Mouse (Mus musculus): Measurements from ENCODE around the gene Dennd6a.

The Dennd6a gene

GRCm38 (mm10) chr14:26610689-26611088 lies 37.0 kb downstream of the Dennd6a start:
- ChIA-PET CTCF (no interaction called here), POLR2A (interaction anchor here in 1 of 4 experiments (1.0 kb wide), 2 partner anchors 40 to 76 kb away, joined by 3 read pairs; partner anchors contain the start of gene Slmap)

- POLR2A ChIA-PET = interaction anchor here in 2 of 4 experiments (0.5 to 1.2 kb wide), 2 partner anchors 21 to 53 kb away, joined by 3 read pairs; no protein-coding TSS in a partner anchor
Measured at GRCm38 (mm10) chr14:26625301-26625700, 51.6 kb downstream of the Dennd6a start.

DNA sequence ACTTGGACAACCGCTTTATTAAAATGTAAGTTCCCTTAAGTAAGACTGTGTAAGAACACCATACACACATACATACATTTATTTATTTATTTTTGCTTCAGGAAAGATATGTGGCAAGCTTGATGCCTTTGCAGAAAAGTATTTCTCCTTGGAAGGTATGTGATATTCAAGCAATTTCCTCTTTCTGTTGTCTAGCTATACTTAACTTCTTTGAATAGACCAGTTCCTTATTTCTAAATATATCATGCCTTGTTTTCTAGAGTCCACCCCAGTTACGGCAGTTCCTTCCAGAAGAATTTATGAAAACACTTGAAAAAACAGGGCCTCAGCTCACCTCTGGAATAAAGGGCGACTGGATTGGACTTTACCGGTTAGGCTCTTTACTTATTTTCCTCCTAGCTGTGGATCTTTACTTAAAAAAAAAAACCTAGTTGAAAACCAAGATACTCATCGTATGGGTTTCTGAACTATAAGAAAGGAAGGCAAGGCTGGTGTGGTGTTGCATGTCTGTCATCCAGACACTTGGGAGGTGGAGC lies 53.0 kb downstream of the Dennd6a start:
- CTCF ChIA-PET = no interaction called here
- POLR2A ChIA-PET = interaction anchor here in 3 of 4 experiments (0.7 to 2.5 kb wide), 6 partner anchors 10 to 53 kb away, joined by 3 to 17 read pairs (median 4); partner anchors contain the start of gene Dennd6a (in 1 of the 3)

More at GRCm38 (mm10) chr14:26625301-26625700, 51.6 kb downstream of the Dennd6a start:
- CTCF ChIA-PET = no interaction called here

DNA sequence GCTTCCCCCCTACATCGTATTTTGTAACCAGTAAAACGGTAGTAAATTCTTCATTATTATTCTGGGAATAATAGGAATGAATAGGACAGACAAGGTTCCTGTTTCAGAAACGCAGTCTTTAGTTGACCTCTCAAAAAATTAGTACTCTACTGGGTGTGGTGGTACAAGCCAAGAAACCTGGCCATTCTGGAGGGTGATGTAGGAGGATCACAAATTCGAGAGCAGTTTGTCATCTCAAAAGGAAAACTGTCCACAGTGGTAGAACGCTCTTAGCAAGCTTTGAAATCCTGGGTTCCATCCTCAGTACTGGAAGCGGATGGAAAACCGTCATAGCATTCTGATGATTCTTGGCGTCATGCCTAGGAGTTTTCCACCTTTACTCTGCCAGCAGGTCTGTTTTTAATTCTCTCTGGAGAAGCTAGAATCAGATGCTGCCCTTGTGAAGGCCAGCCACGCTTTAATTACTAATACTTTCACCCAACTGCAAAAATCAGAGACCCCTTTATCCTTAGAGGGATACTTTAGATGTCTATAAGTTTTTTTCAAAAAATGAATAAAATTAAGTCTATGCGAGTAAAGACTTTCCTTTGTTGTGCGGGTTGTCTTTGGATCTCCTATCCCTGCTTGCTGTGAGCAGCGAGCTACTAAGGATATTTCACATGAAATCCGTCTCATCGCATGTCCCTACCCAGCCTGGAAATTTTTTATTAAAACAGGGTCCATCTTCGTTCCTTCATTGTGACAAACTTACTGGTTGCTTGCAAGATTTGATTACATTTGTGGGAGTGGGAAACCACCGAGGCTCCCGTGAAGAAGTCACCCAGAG lies 63.6 kb downstream of the Dennd6a start:
- POLR2A ChIA-PET = interaction anchor here in 3 of 4 experiments (0.6 to 4.1 kb wide), 22 partner anchors 10 to 103 kb away, joined by 3 to 17 read pairs (median 4); partner anchors contain the start of genes Slmap (in 2 of the 3) and Pde12 (in 1 of the 3)
- CTCF ChIA-PET = interaction anchor here in 2 of 4 experiments (0.6 to 1.0 kb wide), 2 partner anchors 146 to 285 kb away, joined by 3 read pairs; no protein-coding TSS in a partner anchor

- POLR2A ChIA-PET = interaction anchor here (0.6 to 6.0 kb wide), 43 partner anchors 11 to 332 kb away, joined by 3 to 45 read pairs (median 4); partner anchors contain the start of genes Slmap (in 3 of the 4) and Pde12 (in 2 of the 4)
- CTCF ChIA-PET = no interaction called here
Measured at GRCm38 (mm10) chr14:26637851-26638707, 64.4 kb downstream of the Dennd6a start, which contains the start of gene Arf4. TSS of gene Arf4 (plus strand) at chr14:26638074.

- CTCF ChIA-PET = interaction anchor here in 2 of 4 experiments (0.6 to 0.9 kb wide), 4 partner anchors 15 to 229 kb away, joined by 3 to 8 read pairs (median 4); no protein-coding TSS in a partner anchor
- POLR2A ChIA-PET = interaction anchor here (0.6 to 6.0 kb wide), 42 partner anchors 9 to 1032 kb away, joined by 3 to 45 read pairs (median 4); partner anchors contain the start of genes Pde12 (in 3 of the 4) and Slmap (in 3 of the 4)
Measured at GRCm38 (mm10) chr14:26638708-26639084, 65.0 kb downstream of the Dennd6a start.

DNA sequence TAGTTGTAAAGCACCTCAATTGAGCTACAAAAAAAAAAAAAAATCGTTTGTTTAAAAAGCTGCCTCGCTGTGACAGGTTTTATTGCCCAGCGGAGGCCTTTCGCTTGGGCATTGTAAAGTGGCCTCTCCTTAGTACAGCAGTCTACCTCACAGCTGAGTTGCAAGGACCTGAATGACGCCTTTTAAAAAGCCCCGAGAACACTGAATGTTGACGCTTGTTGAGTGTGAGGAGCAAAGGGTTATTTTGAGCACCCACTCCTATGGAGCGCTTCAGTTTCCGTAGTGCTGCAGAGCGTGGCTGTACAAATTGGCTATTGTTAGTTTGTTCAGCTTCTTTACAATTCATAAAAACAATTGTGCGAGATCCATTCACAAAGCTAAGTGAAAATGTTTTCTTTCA lies 65.6 kb downstream of the Dennd6a start:
- ChIA-PET CTCF (interaction anchor here in 3 of 4 experiments (0.6 to 1.2 kb wide), 7 partner anchors 13 to 228 kb away, joined by 3 to 8 read pairs (median 3); no protein-coding TSS in a partner anchor), POLR2A (interaction anchor here (0.6 to 6.0 kb wide), 43 partner anchors 8 to 1032 kb away, joined by 3 to 45 read pairs (median 4); partner anchors contain the start of genes Pde12 (in 3 of the 4) and Slmap (in 3 of the 4))

DNA sequence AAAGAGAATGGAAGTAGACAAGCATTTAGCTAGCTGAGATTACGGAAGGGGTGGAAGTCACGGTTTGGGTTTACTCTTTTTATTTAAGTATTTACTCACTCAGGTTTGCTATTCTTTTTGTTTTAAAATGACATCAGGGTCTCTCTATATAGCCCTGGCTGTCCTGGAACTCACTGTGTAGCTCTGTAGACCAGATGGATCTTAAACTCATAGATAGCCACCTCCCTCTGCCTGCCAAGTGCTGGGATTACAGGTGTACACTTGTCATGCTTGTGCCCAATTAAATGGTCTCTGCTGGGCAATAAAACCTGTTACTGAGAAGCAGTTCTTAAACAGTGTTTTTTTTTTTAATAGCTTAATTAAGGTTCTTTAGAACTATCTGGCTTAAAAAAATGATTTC lies 66.3 kb downstream of the Dennd6a start:
- ChIA-PET POLR2A (interaction anchor here in 3 of 4 experiments (0.9 to 6.0 kb wide), 22 partner anchors 8 to 330 kb away, joined by 3 to 45 read pairs (median 7); partner anchors contain the start of genes Pde12 (in 2 of the 3) and Slmap (in 2 of the 3)), CTCF (interaction anchor here in 3 of 4 experiments (0.7 to 1.2 kb wide), 4 partner anchors 12 to 152 kb away, joined by 3 to 4 read pairs (median 3); no protein-coding TSS in a partner anchor)

- CTCF ChIA-PET = interaction anchor here in 1 of 4 experiments (0.7 kb wide), 1 partner anchor 318 kb away, joined by 3 read pairs; no protein-coding TSS in a partner anchor
- POLR2A ChIA-PET = interaction anchor here in 2 of 4 experiments (0.6 to 6.0 kb wide), 8 partner anchors 8 to 144 kb away, joined by 3 to 45 read pairs (median 3); partner anchors contain the start of gene Pde12 (in 2 of the 2)
Measured at GRCm38 (mm10) chr14:26643006-26643624, 69.5 kb downstream of the Dennd6a start.

DNA sequence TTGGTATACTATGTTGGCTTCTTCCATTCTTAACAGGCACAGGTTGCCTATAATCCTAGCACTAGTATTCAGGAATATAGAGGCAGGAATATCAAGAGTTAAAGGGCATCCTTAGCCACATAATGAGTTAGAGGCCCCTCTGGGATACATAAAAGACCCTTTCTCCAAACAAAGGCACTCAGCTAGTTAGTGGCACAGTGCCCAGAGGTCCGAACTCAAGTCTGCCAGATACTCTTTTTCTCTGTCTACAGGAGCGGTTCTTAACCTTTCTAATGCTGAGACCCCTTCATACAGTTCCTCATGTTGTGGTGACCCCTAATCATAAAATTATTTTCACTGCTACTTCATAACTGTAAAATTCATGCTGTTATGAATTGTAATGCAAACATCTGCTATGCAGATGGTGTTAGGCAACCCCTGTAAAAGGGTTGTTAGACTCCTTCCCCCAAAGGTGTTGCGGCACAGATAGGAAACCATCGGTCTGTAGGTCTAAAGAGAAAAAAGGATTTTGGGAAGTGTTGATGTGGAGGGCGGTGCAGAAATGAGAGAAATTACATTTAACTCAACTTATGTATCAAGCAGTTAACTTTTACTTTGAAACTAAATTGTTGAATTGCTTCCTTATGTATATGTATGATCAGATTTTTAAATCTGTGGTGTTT lies 72.5 kb downstream of the Dennd6a start:
- POLR2A ChIA-PET = interaction anchor here in 1 of 4 experiments (0.5 to 4.3 kb wide), 4 partner anchors 11 to 180 kb away, joined by 3 to 18 read pairs (median 5); no protein-coding TSS in a partner anchor
- CTCF ChIA-PET = no interaction called here

- CTCF ChIA-PET = no interaction called here
- POLR2A ChIA-PET = interaction anchor here in 2 of 4 experiments (0.7 to 4.3 kb wide), 6 partner anchors 8 to 22 kb away, joined by 3 to 18 read pairs (median 4); partner anchors contain the start of gene Pde12 (in 1 of the 2)
Measured at GRCm38 (mm10) chr14:26647811-26648210, 74.2 kb downstream of the Dennd6a start.

DNA sequence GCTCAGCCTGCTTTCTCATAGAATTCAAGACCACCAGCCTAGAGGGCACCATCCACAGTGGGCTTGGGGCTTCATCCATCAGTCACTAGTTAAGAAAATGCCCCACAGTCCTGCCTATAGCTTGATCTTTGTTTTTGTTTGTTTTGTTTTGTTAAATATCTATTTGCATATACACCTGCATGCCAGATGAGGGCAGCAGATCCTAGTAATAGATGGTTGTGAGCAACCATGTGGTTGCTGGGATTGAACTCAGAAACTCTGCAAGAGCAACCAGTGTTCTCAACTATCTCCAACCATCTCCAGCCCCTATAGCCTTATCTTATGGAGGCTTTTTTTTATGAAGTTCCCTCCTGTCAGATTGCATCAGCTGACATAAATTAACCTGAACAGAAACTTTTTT lies 78.2 kb downstream of the Dennd6a start:
- ChIA-PET POLR2A (interaction anchor here (0.6 to 9.3 kb wide), 24 partner anchors 9 to 348 kb away, joined by 3 to 84 read pairs (median 4); partner anchors contain the start of genes Pde12 (in 3 of the 4) and Arf4 (in 1 of the 4)), CTCF (interaction anchor here (0.6 to 1.7 kb wide), 10 partner anchors 12 to 378 kb away, joined by 3 to 8 read pairs (median 4); no protein-coding TSS in a partner anchor)

DNA sequence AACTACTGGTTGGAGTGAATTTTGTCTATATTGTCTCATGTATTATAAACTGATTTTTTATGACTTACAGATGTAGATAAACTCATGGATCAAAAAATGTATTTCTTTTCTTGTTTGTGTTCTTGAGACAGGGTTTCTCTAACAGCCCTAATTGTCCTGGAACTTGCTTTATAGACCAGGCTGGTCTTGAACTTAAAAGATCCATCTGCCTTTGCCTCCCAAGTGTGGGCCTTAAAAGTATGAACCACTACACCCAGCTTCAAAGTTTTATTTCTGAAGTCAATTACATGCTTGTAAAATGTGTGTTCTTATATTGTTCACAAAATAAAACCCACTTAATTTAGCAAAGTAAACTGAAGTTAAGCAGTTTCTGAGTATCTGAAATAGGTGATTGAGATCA lies 84.5 kb downstream of the Dennd6a start:
- POLR2A ChIA-PET = interaction anchor here in 3 of 4 experiments (0.7 to 9.3 kb wide), 8 partner anchors 10 to 199 kb away, joined by 3 to 84 read pairs (median 6); partner anchors contain the start of genes Pde12 (in 2 of the 3) and Slmap (in 1 of the 3)
- CTCF ChIA-PET = interaction anchor here in 1 of 4 experiments (0.6 kb wide), 1 partner anchor 364 kb away, joined by 3 read pairs; no protein-coding TSS in a partner anchor

- CTCF ChIA-PET = no interaction called here
- POLR2A ChIA-PET = interaction anchor here in 1 of 4 experiments (2.2 kb wide), 1 partner anchor 10 kb away, joined by 12 read pairs; the partner anchor contains the start of gene Pde12
Measured at GRCm38 (mm10) chr14:26660233-26660632, 86.6 kb downstream of the Dennd6a start.

DNA sequence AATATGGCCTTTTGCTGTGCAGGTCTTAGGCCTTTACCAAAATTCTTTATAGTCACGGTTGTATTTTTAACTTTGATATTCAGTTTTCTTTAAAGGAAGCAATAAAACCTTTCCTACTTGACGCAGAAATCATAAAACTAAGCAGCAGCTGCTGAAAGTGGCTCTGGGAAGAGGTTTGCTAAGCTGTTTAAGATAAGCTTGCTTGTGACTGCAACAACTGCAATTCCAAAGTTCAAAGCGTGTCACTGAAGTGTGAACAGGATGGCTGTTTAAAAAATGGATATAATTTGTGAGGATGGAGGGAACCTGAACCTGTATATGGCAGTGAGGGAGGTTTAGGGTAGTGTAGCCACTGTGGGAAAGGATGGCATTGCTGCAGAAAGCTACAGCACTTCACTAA lies 88.4 kb downstream of the Dennd6a start:
- CTCF ChIA-PET = interaction anchor here in 2 of 4 experiments (0.6 kb wide), 2 partner anchors 11 to 312 kb away, joined by 3 read pairs; no protein-coding TSS in a partner anchor
- POLR2A ChIA-PET = interaction anchor here in 2 of 4 experiments (0.9 to 3.4 kb wide), 5 partner anchors 7 to 28 kb away, joined by 3 to 12 read pairs (median 4); partner anchors contain the start of gene Pde12 (in 2 of the 2)

- POLR2A ChIA-PET = interaction anchor here in 1 of 4 experiments (1.0 to 3.4 kb wide), 2 partner anchors 11 to 29 kb away, joined by 4 to 12 read pairs; no protein-coding TSS in a partner anchor
- CTCF ChIA-PET = interaction anchor here in 1 of 4 experiments (0.6 kb wide), 1 partner anchor 311 kb away, joined by 3 read pairs; no protein-coding TSS in a partner anchor
Measured at GRCm38 (mm10) chr14:26662488-26662887, 88.8 kb downstream of the Dennd6a start.
